Mouse (Mus musculus): Measurements from ENCODE around the gene Plcd3.

DNA sequence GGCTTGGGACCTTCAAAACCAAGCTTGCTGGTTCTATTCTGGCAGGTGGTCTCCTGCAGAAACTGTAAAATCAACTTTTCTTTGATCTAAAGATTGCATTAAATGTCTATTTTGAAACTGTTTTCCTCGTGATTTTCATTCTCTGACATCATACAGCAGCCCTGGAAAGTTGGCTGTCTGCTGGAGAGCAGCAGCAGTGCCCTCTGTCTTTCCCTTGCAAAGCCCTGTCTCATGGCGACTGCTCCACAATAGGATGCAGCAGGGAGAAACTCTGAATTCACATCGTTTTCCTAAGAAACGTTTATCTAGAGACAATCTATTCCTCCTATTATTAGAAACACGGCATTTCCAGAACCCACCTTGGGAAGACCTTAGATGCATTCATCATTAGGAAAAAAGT is 18.2 kb upstream of the Plcd3 start:
- no peak for TF ChIP-seq CTCF (IDR thresholded peaks at IDR 0.05; ENCODE audit: control insufficient read depth, insufficient read depth, insufficient read length)
- TF ChIP-seq MYOG (IDR thresholded peaks at IDR 0.05; ENCODE audit: control insufficient read depth, extremely low read depth, insufficient read length): no peak
- TF ChIP-seq USF1 (IDR thresholded peaks at IDR 0.05; ENCODE audit: low read depth): no peak
- no peak for TF ChIP-seq MAX (IDR thresholded peaks at IDR 0.05)
- no peak for TF ChIP-seq CEBPB (IDR thresholded peaks at IDR 0.05; ENCODE audit: low read depth)
